Mouse (Mus musculus) embryo, embryonic 9.5 days (tissue): ENCODE results near the gene Pgpep1l.
A peak's percentile ranks its signal among the peaks of the same experiment; 100 is the strongest.

Source experiments
- DNase-seq: peaks from one replicate; pipeline ENCODE4 v3.0.0-alpha.2; 2017; ENCODE audit errors: extremely low spot score

The Pgpep1l gene

DNA sequence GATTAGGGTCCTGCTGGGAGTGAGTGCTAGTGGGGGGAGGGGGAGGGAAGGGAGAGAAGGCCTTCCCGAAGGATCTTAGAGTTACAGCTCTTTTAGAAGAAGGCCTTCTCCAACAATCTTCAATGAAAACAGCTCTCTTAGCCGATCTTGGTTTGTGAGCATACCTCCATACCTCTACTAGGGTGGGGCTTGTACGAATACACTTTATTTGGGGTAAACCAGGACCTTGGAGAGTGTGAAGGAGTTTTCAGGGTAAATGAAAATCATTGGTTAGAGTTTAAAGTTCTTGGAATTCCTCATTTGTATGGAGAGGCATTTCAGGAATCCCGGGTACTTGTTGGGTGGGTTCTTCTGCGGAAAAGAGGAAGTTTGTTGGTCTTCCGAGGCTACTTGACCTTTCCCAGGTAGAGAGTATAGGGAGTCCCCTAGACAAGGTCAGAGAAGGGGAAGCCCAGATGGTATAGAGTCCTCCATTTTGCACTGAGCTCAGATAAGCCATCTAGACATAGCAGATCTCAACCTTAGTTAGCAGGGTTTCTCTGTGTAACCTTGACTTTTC is 4.4 kb downstream of the Pgpep1l start:
- DNase-seq: no peak

DNA sequence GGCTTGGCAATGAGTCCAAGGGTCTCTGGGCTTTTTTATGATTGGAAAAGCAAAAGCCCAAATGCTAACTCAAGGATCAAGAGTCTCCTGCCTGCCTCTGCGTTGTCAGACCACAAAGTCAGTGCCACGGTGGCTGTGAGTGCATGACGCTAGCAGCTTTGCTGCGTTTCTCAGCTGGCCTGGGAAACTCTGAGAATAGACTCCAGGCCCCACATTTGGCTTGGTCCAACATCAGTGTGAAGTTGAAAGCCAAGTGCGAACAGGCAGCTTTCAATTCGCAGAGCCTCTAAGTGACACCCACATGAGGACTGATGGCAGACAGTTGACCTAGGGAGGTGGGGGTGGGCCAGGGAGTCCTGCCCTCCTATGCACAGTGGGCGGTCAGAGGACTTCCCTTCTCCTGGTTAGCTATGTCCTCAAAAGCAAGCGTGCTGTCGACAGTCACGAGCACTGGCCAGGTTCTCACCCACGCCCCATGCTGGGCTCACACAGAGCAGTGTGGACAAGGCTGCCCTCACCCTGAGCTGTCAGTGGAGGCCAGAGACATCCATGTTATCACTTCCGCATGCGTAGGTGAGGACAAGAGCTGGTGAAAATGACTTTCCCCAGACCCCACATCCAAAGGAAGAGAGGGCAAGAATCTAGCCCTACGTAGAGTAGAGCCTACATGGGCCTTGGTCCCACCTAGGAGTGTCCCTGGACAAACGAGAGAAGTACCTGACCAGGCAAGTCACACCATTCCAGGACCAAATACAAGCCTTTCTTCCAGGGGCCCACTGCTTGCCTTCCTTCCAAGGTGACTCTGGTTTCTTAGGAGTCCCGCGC is 5.5 kb downstream of the Pgpep1l start:
- no peak for DNase-seq

DNA sequence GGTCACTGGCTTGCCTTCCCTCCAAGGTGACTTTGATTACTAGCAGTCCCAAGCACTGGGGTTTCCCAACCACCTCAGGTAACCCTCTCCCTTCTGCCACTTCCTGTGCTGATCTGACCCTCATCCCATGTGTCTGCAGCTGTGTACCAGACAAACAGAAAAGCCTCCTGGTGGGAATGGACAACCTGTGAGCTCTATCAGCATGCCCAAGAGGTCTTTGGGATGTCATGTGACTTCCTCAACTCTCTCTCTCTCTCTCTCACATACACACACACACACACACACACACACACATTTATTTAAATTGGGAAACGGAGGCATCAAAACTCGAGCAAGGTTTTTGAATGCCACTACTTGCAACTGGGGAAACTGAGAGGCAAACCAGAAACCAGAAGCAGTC is 6.3 kb downstream of the Pgpep1l start:
- no peak for DNase-seq

DNA sequence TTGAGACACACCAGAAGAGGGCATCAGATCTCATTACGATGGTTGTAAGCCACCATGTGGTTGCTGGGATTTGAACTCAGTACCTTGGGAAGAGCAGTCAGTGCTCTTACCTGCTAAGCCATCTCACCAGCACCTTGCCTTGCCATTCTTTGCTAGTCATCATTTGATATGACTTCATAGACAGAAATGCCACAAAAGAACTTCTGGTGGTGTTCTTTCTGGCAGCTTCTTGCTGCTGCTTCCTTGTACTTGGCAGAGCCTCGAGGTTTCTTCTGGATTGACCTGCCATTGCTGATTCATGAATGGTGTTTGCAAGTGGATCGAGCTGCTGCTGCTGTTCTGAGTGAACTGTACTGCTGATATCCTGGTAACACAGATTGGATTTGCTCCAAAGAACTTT is 13.1 kb downstream of the Pgpep1l start:
- DNase-seq: no peak

DNA sequence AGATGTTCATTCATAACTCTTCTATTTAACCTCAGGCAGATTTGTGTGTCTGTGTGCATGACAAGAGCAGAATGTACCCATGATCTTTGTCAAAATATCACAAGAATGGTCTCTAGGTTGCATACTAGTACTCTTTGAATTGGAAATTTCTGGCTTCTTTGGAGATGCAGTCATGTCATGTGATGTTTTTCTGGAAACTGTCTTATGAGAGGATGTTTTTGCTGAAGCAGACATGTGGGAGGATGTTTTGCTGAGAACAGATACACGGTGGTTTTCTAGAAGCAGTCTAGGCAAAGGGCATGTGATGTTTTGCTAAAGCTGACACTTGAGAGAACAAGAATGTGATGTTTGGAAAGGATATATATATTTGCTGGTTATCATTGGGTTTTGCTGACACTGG is 13.6 kb downstream of the Pgpep1l start:
- DNase-seq: no peak

DNA sequence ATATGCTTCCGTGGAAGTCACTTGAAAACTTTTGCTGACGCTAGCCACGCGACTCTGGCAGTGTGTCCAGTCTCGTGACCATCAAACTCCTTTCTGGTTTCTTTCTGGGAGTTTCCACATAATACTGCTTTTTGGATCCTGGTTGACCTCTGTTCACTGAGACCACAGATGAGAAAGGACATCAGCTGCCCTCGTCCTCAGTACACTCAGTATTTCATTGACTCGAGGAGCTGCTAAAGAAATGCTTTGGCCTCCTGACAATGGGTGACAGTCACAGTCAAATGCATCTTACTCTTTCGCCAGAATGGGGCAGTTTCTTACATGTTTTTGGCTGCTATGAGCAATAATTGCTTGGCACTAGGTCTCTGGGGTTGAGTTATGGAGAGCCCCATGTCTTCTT is 17.8 kb downstream of the Pgpep1l start:
- no peak for DNase-seq

DNA sequence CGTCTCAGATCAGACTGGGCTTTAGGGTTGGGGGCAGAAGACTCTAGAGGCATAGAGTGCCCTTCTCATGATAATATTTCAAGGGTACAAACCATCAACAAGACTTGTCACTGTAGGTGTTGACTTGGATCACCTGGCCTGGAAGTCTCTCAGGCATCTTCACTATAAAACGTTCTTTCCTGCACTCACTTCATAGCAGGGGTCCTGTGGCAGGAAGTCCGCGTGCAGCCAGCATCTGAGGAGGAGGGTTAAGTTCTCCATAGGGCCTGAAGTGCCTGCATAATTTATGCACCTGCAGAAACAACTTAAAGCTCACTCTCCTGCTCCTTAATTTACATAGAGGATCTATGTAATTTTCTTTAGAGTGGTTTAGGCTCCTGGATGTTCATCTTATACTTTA is 18.4 kb downstream of the Pgpep1l start:
- DNase-seq: no peak

DNA sequence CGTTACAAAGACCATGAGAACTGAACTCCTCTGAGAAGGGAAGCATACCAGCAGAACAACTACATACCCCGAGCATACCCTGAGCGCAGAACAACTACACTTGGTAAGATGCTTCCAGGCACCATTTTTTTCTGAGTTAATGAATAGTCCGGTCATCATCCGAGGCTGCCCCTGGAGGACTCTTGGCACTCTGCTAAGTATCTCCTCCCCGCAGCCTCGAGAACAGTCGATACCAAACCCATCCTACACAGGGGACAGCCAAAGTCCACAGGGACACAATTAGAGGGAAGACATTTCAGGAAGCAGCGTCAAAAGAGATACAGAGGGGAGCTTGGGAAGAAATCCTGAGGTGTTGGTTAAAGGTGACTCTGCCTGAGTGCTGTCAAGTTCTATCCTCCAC is 22.8 kb downstream of the Pgpep1l start:
- no peak for DNase-seq

DNA sequence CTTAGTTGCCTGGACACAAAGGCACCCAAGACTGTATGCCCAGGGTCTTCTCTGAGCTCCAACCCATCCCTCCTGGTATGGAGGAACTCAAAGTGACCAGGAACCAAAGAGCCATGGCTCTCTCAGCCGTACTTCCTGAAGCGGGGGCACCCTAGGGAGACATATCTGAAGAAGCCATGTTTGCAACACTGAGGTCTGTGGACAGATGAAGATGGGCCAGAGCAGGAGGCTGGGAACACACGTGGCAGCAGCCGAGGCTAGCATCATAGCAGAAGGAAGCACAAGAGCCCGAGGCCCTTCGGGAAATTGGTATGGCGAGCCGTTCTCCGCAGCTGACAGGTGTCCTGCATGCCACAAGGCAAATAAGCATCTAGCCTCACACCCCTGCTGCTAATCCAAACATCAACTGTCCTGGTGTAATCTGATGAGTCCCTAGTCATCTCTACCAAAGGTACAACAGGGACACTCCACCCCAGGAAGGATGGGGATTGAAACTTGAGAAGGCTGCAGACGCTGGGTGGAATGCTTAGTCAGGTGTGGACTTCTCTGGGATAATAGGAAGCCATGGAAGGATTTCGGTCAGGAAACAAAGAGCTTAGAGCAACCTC is 24.7 kb downstream of the Pgpep1l start:
- DNase-seq: no peak

DNA sequence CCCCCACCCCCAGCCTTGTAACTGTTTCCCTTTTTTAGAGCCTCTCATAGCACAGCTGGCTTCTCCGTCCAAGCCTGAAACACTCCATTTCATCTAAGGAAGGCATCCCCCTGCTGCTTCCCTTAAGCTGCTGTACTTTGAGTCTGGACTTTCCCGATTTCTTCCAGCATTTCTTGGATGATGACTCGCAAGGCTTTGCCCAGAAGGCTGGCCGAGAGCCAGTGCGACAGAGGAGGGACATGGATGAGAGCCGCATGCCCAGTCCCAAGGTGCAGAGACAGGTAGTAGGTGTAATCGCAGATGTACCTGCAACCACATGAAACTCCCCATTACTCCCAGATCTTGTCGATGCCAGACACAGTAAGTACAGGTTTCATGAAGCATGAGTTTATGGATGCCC is 27.2 kb downstream of the Pgpep1l start:
- no peak for DNase-seq

DNA sequence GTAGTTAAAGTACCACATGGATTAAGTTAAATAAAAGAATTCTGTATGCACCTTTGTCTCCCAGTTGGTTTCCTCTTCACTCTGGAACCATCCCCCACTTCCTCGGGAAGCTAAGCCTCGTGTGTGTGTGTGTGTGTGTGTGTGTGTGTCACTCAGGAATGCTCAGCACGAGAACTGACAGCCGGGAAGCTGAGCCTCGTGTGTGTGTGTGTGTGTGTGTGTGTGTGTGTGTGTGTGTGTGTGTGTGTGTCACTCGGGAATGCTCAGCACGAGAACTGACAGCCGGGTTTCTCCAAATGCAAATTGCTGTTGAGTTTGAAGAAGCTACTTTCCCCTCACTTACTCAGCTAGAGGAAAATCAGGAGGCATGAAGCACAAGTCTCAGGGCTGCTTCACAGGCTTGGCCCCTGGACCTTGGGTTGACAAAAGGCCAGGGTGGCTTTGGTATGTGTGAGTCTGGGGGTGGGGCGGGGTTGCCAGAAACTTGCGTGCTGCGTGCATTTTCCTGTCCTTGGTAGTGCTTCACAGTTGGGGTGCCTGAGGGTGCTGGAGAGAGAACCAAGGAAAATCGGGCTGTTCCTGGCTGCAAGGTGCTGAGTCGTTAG is 30.3 kb downstream of the Pgpep1l start:
- DNase-seq: peak; percentile 64

DNA sequence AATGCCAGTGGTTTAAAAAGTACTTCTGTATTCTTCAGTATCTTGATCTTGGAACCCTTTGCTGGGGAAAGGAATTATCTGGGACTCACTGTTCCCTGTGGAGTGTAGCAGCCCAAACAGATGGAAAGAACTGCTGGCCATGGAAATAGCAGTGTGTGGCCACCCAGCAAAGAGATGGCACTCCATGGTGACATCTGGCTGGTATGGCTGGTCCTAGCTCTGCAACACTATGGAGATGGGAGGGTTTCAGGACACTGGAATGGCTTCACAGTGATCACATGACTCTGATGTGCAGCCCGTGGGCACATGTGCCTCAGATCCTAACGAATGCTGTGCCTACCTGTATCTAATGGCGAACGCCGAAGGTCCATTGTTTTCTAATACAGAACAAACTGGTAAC is 31.5 kb downstream of the Pgpep1l start:
- no peak for DNase-seq

DNA sequence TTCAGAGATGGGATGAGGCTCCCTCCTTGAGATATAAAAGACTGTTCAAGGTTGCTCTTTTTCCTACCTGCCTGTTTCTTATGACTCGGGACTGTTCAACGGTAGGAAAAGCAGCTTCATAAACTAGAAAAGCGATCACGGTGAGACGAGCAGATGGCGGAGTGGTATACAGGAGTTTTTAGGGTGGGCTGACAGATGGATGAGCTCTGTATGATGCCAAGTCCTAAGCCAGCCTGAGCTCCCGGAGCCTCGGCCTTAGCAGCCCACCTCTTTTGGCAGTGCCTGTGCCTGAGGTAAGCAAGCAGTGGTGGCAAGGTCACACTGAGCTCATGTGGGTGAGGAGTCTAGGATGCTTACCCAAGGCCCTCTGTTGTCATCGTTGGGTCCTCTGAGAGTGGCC is 33.2 kb downstream of the Pgpep1l start:
- no peak for DNase-seq

DNA sequence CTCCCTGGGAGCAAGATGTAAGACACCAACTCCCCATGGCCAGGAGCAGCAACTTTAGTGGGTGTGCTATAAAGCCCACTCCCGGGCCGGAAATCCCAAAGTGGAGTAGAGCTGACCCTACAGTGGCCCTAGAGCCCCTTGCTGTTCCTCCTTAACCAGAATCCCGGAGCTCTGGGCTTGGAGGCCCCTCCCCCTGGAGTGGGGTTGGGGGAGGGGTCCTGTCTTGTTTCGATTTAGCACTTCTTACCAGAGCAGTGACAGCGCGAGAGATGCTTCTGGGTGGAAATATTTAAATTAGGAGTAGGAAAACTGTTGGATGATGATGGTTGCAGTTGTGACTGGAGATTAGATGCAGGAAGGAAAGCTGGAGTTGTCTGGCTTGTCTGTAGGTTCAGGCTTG is 35.5 kb downstream of the Pgpep1l start:
- DNase-seq: peak; percentile 19

DNA sequence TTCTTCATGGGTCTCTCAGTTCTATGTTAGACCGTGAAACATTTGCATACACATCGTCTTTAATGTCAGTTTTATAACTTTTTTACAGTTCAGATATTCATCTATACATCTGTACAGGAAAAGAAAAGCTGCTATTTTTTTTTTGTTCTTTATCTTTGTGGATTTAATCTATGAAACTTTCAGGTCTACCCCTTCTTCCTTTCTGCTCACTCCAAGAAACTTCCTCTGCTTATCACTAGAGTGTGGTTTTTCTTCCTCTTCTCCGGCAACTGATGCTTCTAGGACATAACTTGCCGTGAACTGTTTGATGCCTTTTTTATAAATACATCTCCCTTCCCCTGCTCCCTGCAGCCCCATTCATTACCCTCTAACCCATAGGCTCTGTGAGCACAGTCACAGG is 36.4 kb downstream of the Pgpep1l start:
- DNase-seq: no peak

DNA sequence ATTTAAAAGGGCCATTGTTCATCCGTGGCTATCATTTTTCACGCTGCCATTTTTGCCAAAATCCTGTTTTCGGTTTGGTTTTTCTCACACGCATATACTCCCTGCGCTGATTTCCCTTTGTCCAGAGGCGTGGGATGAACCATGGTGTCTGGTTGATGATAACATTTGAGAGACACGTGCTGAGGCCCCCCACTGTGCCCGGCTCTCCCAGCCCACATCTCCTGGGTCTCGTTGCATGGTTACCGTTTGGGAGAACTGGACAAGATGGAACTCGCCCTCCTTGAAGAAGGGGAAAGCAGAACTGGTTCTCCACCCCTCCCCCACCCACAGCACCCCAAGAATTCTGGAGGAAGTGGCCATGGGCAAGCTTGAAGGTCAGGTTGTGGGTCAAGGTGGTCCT is 37.0 kb downstream of the Pgpep1l start:
- no peak for DNase-seq

DNA sequence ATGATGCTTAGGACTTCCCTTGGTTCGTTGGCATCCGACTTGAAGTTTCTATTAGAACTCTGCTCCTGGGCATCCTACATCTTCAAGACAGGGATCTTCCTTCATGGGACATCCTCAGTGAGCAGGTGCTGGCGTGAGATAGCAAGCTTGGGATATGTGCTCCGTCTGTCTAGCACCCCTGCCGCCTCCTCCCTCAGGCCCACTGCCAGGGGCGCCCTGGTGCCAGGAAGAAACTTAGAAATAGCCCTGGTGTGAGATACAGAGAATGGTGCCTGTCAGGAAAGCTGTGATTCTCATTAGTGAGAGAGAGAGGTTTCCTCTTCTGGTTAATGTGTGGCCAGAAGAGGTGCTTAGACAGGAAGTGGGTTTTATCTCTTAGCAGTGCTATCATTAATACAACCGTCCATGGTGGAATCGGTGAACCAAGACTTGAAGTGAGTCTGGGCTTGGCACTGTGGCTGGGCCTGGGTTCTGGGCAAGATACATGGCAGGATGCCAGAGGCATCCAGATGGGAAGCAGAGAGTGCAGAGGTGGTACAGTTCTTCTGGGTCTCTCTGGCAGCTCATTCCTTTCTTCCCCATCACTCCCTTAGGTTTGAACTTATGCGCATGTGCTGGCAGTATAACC is 38.5 kb downstream of the Pgpep1l start:
- DNase-seq: no peak

DNA sequence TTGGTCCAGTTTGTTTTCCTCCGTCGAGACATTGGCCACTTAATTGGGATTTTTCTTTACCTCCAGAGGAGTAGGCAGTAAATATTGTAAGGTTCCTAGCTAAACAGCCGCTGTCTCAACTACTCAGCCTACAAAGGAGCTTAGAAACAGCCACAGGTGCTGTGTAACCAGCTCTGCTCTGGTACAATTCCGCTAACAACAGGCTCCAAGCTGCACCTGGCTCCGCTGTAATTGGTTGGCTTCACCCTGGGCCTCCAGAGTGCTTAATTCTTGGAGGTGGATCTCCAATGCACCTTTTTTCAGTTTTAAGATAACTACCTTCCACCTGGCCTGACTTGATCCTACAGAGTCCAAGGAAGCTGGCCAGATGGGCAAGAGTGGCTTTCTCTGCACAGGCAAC is 40.0 kb downstream of the Pgpep1l start:
- DNase-seq: no peak

DNA sequence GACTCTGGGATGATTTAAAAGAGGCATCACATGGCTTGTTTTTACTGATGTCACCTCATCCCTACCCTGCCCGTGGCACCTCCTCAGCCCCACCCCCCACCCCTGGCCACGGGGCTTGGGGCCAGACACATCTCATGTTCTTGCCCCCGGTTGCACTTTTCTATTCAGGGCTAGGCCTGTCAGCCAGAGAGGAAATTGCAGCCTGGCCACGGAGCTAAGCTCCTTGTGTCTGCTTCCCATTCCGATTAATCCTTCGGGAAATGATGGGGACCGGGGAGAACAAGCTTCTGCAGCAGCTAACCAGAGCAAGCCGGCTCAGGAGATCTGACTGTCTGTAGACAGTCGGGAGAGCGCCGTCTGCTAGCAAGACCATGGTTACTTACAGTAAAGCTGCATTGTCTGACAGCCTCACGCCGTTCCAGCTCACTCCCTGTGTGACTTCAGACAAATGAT is 40.7 kb downstream of the Pgpep1l start:
- no peak for DNase-seq

DNA sequence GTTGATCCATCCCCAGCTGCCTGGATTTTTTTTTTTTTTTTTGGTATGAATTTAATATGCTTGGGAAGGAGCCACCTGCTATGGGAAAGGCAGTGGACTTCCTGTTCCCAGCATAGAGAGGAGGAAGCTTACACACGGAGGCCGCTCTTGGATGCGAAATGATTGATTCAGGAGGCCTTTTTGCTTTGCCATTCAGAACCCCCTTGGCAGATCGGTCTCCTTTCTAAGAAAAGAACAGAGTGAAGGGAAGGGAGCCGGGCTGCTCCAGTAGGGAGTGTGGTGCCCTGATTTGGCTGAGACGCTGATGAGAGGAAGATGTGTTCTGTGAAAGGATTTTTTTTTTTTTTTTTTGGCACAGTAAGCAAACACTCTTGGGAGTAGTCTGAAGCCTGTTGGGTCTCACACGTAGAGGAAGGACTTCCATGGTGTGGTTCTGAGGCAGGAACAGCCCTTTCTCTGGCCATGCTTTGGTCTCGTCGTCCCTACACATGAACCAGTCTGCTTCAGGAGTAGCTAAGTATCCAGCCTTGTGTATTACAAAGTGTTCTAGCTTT is 42.3 kb downstream of the Pgpep1l start:
- DNase-seq: no peak

DNA sequence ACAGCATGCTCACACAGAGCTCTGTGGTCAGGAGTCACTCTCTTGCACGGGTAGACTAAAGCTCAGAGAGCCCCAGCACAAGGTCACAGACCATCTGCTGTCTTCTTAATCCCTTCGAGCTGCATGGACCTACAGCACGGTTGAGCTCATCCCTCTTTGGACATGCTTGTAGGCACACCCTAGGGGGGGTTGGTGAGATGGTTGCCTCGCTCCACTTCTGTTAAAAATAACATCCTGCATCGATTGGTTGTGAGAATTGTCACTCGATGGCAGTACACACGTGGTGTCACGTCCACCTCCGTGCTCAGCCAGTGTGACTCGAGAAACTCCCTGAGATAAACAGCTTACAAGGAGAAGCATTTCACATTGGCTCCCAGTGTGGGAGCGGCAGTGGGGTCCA is 45.2 kb downstream of the Pgpep1l start:
- DNase-seq: no peak

DNA sequence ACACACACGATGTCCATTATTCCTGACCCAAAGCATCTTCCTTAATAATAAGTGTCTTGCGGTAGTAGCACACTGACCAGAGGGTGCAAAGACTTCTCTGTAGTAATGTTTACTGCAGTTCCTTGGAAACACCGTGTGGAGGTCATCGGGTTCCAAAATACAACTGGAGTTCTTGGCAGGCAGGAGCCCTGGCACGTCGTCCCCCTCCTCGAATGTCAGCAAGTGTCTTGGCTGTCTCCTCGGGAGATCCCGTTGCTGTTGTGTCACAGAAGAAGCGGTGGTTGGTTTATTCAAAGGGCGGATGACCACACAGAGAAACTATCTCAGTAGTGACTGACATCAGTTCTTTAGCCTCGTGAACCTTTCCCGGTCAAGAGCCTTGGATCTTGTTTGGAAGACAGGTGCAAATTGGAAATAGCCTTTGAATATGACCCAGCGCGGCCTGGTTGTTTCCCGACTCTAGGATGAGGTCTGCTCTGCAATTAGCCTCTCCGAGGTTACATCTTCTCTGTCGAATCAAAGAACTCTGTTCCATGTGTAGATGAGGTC is 48.4 kb downstream of the Pgpep1l start:
- no peak for DNase-seq
